ENCODE assay signal across 8 mouse cellular contexts in the genomic region with DNA sequence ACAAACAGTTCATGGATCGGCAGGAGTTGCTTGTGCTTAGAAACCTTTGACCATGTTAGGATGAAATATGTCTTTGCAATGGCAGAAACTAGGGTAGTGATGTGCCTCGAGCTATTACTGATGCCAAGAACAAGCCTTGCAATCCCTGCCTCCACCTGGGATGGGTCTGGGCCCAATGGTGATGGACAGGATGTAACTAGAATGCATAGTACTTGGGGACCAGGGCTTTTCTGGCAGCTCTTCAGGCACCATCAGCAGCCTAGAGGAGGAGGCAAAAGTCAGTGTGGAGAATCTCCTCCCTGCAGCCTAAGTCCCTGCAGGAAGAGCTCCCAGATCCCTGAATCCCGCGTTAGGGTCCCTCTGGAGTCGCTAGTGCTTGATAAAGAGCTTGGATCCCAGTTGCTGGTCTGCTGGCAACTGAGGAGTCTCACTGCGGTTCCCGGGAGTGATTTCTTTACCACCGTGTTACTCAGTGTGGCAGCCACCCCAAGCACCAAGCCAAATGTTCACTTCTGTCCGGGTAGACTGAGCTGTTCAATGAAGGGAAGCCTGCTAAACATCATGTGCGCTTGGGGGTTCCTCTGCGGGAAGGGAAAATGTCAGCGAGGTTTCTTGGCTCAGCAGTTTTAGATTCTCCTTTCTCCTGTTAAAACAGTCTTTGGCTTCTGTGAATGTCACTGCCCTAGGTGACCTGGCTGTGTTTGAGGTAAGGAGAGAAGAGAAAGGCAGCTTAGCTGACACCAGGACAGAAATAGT. TPM values are rescaled to one million over a fixed set of nuclear protein-coding genes. Genes with fewer than 3 reads are reported as not detected.
DNase-seq lines count a peak whose midpoint lies in the region; ATAC-seq lines count a peak whose summit lies in the region.

No protein-coding gene starts in this region.

- ATAC-seq in kidney, embryonic 16.5 days (ENCODE audit: low FRiP score, low TSS enrichment): no peak
- ATAC-seq in neural tube, embryonic 12.5 days (ENCODE audit: low FRiP score, low read depth): no peak

- no peaks in the 10 kb centered on the region for H3K9me3 ChIP-seq in kidney, embryonic 16.5 days (ENCODE audit: low read length)
- H3K9me3 ChIP-seq in neural tube, embryonic 12.5 days: no peaks in the 10 kb centered on the region

- H3K27me3 ChIP-seq in kidney, embryonic 16.5 days (ENCODE audit: insufficient read depth, low read length): peaks cover 26% of the 10 kb centered on the region
- H3K27me3 ChIP-seq in neural tube, embryonic 12.5 days (replicated peaks): peaks cover 28% of the 10 kb centered on the region

- H3K4me1 ChIP-seq in kidney, embryonic 16.5 days (ENCODE audit: insufficient read depth, low read length): peaks cover 14% of the 10 kb centered on the region
- H3K4me1 ChIP-seq in neural tube, embryonic 12.5 days: no peaks in the 10 kb centered on the region

- DNase-seq in kidney, adult 18-20 months: peak; percentile 25
- DNase-seq in kidney, adult 8-10 months: no peak
- DNase-seq in ZHBTc4 (ENCODE audit: low read depth, low spot score): peak; percentile 21
- peak; percentile 39 for DNase-seq in fat pad, adult 2 months (ENCODE audit: extremely low read depth, low read depth, low spot score)
- DNase-seq in adrenal gland, postnatal 25 days: no peak
- no peak for DNase-seq in urinary bladder, postnatal 25 days (ENCODE audit: low spot score)

- H3K4me2 ChIP-seq in kidney, embryonic 16.5 days (replicated peaks; ENCODE audit: low read depth, low read length): peak overlapping the region; percentile 99
- H3K4me2 ChIP-seq in neural tube, embryonic 12.5 days (replicated peaks): peak overlapping the region; percentile 85

- no peak overlapping the region for H3K27ac ChIP-seq in kidney, embryonic 16.5 days (ENCODE audit: low read length)
- H3K27ac ChIP-seq in neural tube, embryonic 12.5 days: no peak overlapping the region

- peak overlapping the region; percentile 80 for H3K9ac ChIP-seq in kidney, embryonic 16.5 days (replicated peaks; ENCODE audit: low read length)
- no peak overlapping the region for H3K9ac ChIP-seq in neural tube, embryonic 12.5 days

- H3K4me3 ChIP-seq in kidney, embryonic 16.5 days (ENCODE audit: low read length): peak overlapping the region; percentile 77
- H3K4me3 ChIP-seq in neural tube, embryonic 12.5 days: 0 out of 2 replicates have a peak overlapping the region, but pooled peaks have one; percentile 50

- no peaks in the 10 kb centered on the region for H3K36me3 ChIP-seq in kidney, embryonic 16.5 days (ENCODE audit: insufficient read depth, low read length)
- no peaks in the 10 kb centered on the region for H3K36me3 ChIP-seq in neural tube, embryonic 12.5 days

- 24% methylated on average over 12 of the region's 12 CpGs for WGBS in kidney, embryonic 16.5 days
- 45% methylated on average over 12 of the region's 12 CpGs for WGBS in neural tube, embryonic 12.5 days

RNA-seq across cellular contexts. Expression of a gene that starts 1.1 kb away (rescaled TPM):
- 1.3 and 1.4 TPM in 2 replicates for polyA plus RNA-seq in kidney, embryonic 16.5 days (2015; fragmentation: Nextera tagmentation; extraction: Ambion mirVana)
- polyA plus RNA-seq in neural tube, embryonic 12.5 days (2016; fragmentation: Nextera tagmentation; extraction: Ambion mirVana): 0.36 and 0.65 TPM in 2 replicates
- total RNA-seq in adrenal gland, postnatal 25 days (2021): 1.4 and 3.6 TPM in 2 replicates

Comparison
In these comparisons a context has a peak if more than half of its experiments do, and no peak if none do; other contexts are left out.
1. DNase-seq: peak in kidney, adult 18-20 months (single experiment), ZHBTc4 (single experiment) and fat pad, adult 2 months (single experiment); none in kidney, adult 8-10 months (0 of 2), adrenal gland, postnatal 25 days (single experiment) and urinary bladder, postnatal 25 days (single experiment).